Mouse (Mus musculus): ENCODE measurements around the gene Smg7.

DNA sequence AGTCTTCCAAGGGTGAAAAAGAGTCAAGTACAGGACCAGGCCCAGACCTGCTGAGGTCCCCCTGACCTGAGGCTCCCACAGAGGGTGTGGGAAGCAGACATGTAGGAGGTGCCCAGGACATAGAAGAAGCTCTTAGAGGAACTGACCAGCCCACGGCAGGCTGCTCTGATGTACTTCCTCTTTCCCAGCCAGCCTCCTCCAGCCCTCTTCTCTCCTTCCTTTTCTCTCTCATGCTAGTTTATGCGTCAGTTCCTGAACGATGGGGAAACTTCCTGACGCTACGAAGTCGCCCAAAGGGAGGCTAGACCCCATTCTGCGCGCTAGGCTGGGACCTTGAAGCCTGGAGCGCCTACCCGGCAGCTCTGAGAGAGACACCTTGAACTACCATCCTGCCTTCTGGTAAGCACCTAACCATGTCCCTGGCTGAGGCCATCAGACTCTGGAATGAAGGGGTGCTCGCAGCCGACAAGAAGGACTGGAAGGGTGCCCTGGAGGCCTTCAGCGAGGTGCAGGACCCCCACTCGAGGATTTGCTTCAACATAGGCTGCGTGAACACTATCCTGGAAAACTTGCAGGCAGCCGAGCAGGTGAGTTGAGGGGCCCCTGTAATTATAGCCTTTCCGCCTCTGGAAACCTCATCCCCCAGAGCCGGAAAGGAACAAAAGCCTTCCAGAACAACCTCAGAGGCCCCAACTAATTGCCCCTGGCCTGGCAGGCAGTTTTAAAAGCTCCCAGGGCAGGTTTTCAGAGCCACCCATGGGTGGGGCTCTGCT, 94.6 kb downstream of the Smg7 start:
- TF ChIP-seq CTCF (IDR thresholded peaks at IDR 0.05; ENCODE audit: borderline replicate concordance, insufficient read depth, low read depth, low read length) (no peak), POLR2A (IDR thresholded peaks at IDR 0.05; ENCODE audit: borderline replicate concordance, insufficient read depth, low read length) (no peak)
